Mouse (Mus musculus) small intestine, adult 10 weeks (tissue): ENCODE results near the gene Olfr1347. TPM values are rescaled to one million over a fixed set of nuclear protein-coding genes. Genes with fewer than 3 reads are reported as not detected.

Experiments
- polyA plus RNA-seq: library from polyadenylated mRNA; stranded (reverse); fragments of 350-450 nt; fragmentation: Illumina TruSeq; extraction: RNeasy Lipid Tissue Mini Kit (QIAGEN cat#74804); gene quantifications from one replicate; pipeline ENCODE4 v1.2.3, GENCODE M21; 2014; ENCODE audit warnings: low replicate concordance

The Olfr1347 gene
- polyA plus RNA-seq: not detected

GRCm38 (mm10) chr7:6499655-6500054 lies at the start of gene Olfr1347:
Gene Olfr1347, minus strand, starts transcription at chr7:6499755.

GRCm38 (mm10) chr7:6522850-6523249 lies 23.3 kb upstream of the Olfr1347 start, which contains the start of gene Olfr1349:
Gene Olfr1349, minus strand, starts transcription at chr7:6522950.

GRCm38 (mm10) chr7:6508648-6509047 lies 9.1 kb upstream of the Olfr1347 start, which contains the start of gene Olfr1348:
Gene Olfr1348, minus strand, starts transcription at chr7:6508748.

GRCm38 (mm10) chr7:6486841-6487240 lies 12.7 kb downstream of the Olfr1347 start, which contains the start of gene Olfr5:
Gene Olfr5, minus strand, starts transcription at chr7:6486941.

GRCm38 (mm10) chr7:6466951-6467350 lies 32.6 kb downstream of the Olfr1347 start, which contains the start of gene Olfr1346:
Gene Olfr1346, plus strand, starts transcription at chr7:6467101.

GRCm38 (mm10) chr7:6455868-6456267 lies 43.7 kb downstream of the Olfr1347 start, which contains the start of gene Olfr1336:
Gene Olfr1336, plus strand, starts transcription at chr7:6456168.

GRCm38 (mm10) chr7:6438388-6438787 lies 61.2 kb downstream of the Olfr1347 start, which contains the start of gene Olfr1344:
Gene Olfr1344, plus strand, starts transcription at chr7:6438688.

Other genes starting within 250 kb of the Olfr1347 start
- not detected for gene Epp13, start 247.0 kb downstream of the Olfr1347 start, polyA plus RNA-seq
- 3.2 TPM for gene Zfp667, start 213.2 kb downstream of the Olfr1347 start, polyA plus RNA-seq
- 2.0 TPM for gene Zfp583, start 168.5 kb downstream of the Olfr1347 start, polyA plus RNA-seq
- gene Gm3854, start 156.0 kb downstream of the Olfr1347 start, polyA plus RNA-seq: not detected
- 2.0 TPM for gene Zfp78, start 136.5 kb downstream of the Olfr1347 start, polyA plus RNA-seq
- 7.4 TPM for gene Zfp28, start 116.5 kb downstream of the Olfr1347 start, polyA plus RNA-seq
- not detected for gene Smim17, start 101.0 kb downstream of the Olfr1347 start, polyA plus RNA-seq
- not detected for gene Gm20715, start 89.5 kb downstream of the Olfr1347 start, polyA plus RNA-seq
- not detected for gene Olfr1344, start 61.1 kb downstream of the Olfr1347 start, polyA plus RNA-seq
- gene Olfr1336, start 43.6 kb downstream of the Olfr1347 start, polyA plus RNA-seq: not detected
- gene Olfr1346, start 32.7 kb downstream of the Olfr1347 start, polyA plus RNA-seq: not detected
- gene Olfr5, start 12.8 kb downstream of the Olfr1347 start, polyA plus RNA-seq: not detected
- not detected for gene Olfr1348, start 9.0 kb upstream of the Olfr1347 start, polyA plus RNA-seq
- gene Olfr1349, start 23.2 kb upstream of the Olfr1347 start, polyA plus RNA-seq: not detected
- gene Olfr1350, start 65.1 kb upstream of the Olfr1347 start, polyA plus RNA-seq: not detected
- gene Zim1, start 196.7 kb upstream of the Olfr1347 start, polyA plus RNA-seq: 0.52 TPM
- 8.9 TPM for gene Peg3, start 230.7 kb upstream of the Olfr1347 start, polyA plus RNA-seq
- 0.74 TPM for gene Usp29, start 230.8 kb upstream of the Olfr1347 start, polyA plus RNA-seq